Mouse (Mus musculus) spleen, adult 2 months (tissue): ENCODE measurements at regions not wholly inside any gene's neighbourhood (a gene's known extent, or its start where the extent isn't known, plus 50 kb on each side); places are given as distances from the start of the nearest gene placed in this dataset.

Experiments
- DNase-seq, 2 experiments: peaks; one replicate each; pipeline versions ENCODE4 v3.0.0 to v3.0.0-alpha.2; 2012 to 2021; ENCODE audit warnings: low spot score in 2 of 2, low read depth in 1 of 2
- H3K27ac ChIP-seq: fragments of 200-500 bp; 2 replicates; pipeline ENCODE4 v1.5.1; 2012; ENCODE audit warnings: low read length, inconsistent platforms; ENCODE audit not compliant: insufficient read depth
- H3K27me3 ChIP-seq: fragments of 200-500 bp; 2 replicates; pipeline ENCODE4 v1.6.1; 2012; ENCODE audit warnings: mild to moderate bottlenecking, moderate library complexity, low read length, inconsistent platforms; ENCODE audit not compliant: control insufficient read depth, insufficient read depth
- H3K36me3 ChIP-seq: fragments of 200-500 bp; 2 replicates; pipeline ENCODE4 v1.6.1; 2012; ENCODE audit warnings: mild to moderate bottlenecking, low read length, inconsistent platforms; ENCODE audit not compliant: control insufficient read depth, insufficient read depth
- H3K4me1 ChIP-seq: fragments of 200-500 bp; 2 replicates; pipeline ENCODE4 v1.6.1; 2011; ENCODE audit warnings: inconsistent platforms; ENCODE audit not compliant: control insufficient read depth, insufficient read depth, insufficient read length
- H3K4me3 ChIP-seq: fragments of 200-500 bp; 2 replicates; pipeline ENCODE4 v1.5.1; 2011; ENCODE audit warnings: mild to moderate bottlenecking, inconsistent platforms; ENCODE audit not compliant: insufficient read depth, insufficient read length; ENCODE audit errors: extremely low read depth
- CTCF ChIP-seq: fragments of 200-500 bp; IDR thresholded peaks from 2 replicates; pipeline ENCODE4 v1.5.1; 2011; ENCODE audit warnings: mild to moderate bottlenecking, inconsistent platforms; ENCODE audit not compliant: insufficient read depth, insufficient read length, insufficient replicate concordance; ENCODE audit errors: extremely low read depth
- POLR2A ChIP-seq: fragments of 200-500 bp; IDR thresholded peaks from 2 replicates; pipeline ENCODE4 v1.6.1; 2011; ENCODE audit warnings: low read depth, low read length, inconsistent platforms
- WGBS: fragments of 180-500 bp; shearing (Covaris S2); methylation state at CpG from one replicate; pipeline ENCODE4 v1.1.7; 2018; 5-methylcytosine and 5-hydroxymethylcytosine counted together

DNA sequence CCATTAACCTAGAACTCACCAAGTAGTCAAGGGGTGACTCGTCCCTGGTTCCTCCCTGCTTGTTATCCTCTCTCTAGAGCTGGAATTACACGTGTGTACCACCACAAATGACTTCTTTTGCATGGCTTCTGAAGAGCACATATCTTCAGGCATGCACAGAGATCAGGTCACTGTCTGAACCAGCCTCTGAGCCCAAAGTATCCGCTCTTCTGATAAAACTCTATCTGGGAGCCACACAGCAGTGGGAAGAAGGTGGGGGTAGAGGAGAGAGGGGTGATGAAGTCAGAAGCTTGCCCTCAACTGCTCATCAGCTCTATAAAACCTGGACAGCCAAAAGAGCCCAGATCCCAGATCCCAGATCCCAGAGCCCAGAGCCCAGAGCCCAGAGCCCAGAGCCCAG, 301.9 kb upstream of the 1700056E22Rik start:
- H3K4me1 ChIP-seq: no peaks in the 10 kb centered on the region
- 83% methylated on average over 3 of the region's 3 CpGs for WGBS
- no peaks in the 10 kb centered on the region for H3K27me3 ChIP-seq
- DNase-seq: no peak
- no peak overlapping the region for H3K27ac ChIP-seq
- TF ChIP-seq CTCF: no peak
- no peak for TF ChIP-seq POLR2A
- H3K36me3 ChIP-seq: no peaks in the 10 kb centered on the region
- H3K4me3 ChIP-seq: no peak overlapping the region

DNA sequence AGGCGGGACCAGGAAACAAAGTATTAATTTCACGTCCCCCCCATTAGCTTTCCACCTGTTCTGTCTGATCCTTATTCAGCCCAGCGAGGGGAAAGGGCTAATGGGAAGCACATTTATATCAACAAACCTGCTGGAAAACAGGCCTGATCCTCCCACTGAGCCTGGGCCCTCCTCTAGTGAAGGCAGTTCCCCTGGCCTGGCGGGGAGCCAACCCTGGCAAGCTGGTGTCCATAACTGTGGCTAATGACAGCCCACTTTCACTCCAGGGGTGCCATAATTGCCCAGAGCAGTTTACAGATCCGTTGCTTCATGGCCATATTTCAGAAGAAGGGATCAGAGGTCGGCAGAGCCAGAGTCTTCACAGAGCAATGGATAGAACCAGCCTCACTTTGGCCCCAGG, 301.2 kb upstream of the 1700056E22Rik start:
- H3K27ac ChIP-seq: no peak overlapping the region
- no peak overlapping the region for H3K4me3 ChIP-seq
- no peaks in the 10 kb centered on the region for H3K27me3 ChIP-seq
- DNase-seq: no peak
- WGBS: 82% methylated on average over 6 of the region's 6 CpGs
- no peaks in the 10 kb centered on the region for H3K4me1 ChIP-seq
- no peaks in the 10 kb centered on the region for H3K36me3 ChIP-seq
- TF ChIP-seq CTCF: no peak
- no peak for TF ChIP-seq POLR2A

DNA sequence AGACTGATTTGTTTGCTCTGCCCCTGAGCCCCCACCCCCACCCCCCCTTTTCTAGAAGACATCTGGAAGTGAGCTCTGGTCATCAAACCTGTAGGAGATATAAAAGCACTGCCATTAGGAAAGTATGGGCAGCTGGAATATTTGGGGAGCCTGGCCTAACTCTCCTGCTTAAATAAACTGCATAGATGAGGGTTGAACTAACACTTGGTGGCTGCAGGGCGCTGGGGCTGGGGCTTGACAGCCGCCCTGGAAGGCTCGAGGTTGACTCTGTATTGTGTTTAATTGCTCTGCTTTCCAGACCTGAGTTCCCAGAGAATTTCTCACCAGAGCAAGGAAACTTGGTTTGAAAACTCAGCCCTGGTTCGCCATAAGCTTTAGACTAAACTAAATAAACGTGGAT, 300.7 kb upstream of the 1700056E22Rik start:
- no peak overlapping the region for H3K27ac ChIP-seq
- DNase-seq: no peak
- no peaks in the 10 kb centered on the region for H3K36me3 ChIP-seq
- WGBS: 87% methylated on average over 5 of the region's 5 CpGs
- no peaks in the 10 kb centered on the region for H3K27me3 ChIP-seq
- TF ChIP-seq POLR2A: no peak
- no peak for TF ChIP-seq CTCF
- no peaks in the 10 kb centered on the region for H3K4me1 ChIP-seq
- H3K4me3 ChIP-seq: no peak overlapping the region

- H3K36me3 ChIP-seq: no peaks in the 10 kb centered on the region
- DNase-seq: no peak
- WGBS: 82% methylated on average over 5 of the region's 5 CpGs
- TF ChIP-seq POLR2A (no peak), CTCF (no peak)
- no peaks in the 10 kb centered on the region for H3K27me3 ChIP-seq
- H3K27ac ChIP-seq: no peak overlapping the region
- no peaks in the 10 kb centered on the region for H3K4me1 ChIP-seq
- H3K4me3 ChIP-seq: no peak overlapping the region
Measured at GRCm38 (mm10) chr1:184333086-184333485, 299.0 kb upstream of the 1700056E22Rik start.

DNA sequence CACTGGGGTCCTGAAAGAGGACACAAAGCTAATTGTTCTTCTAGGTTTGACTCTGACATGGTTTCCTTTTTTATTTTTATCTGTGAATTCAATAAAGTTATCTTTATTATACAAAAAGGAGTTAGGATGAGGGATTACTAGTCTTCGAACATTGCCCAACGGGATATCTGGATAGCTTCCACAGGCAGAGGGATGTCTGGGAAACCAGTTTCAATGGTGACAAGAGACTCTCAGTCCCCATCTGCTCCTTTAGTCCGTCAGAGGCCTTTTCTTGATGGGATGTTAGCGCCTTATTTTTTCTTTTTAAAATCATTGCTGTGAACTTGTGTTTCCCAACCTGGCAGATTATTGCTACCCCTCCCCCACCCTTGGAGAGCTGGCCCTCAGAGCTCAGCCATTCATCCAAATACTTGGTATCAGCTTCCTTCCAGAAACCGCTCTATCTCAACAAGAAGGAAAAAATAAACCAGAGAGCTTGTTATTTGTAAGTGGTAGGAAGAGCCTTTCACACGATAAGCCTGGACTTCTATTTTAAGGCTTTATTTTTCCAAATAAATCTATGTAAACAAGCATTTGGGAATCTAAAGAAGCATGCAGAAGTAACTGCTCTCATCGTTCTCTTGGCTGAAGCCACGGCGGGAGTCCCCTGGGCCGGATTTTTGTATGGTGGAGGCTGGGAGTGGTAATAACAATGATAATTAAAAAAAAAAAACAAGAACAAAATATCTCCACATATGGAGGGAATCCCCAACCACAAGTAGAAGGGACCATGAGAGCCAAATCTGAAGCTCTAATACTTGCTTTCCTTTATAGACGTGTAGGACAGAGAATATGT, 296.6 kb upstream of the 1700056E22Rik start:
- H3K27ac ChIP-seq: no peak overlapping the region

GRCm38 (mm10) chr1:184326191-184326590, 292.1 kb upstream of the 1700056E22Rik start:
- TF ChIP-seq POLR2A (no peak), CTCF (no peak)
- H3K27me3 ChIP-seq: no peaks in the 10 kb centered on the region
- H3K36me3 ChIP-seq: no peaks in the 10 kb centered on the region
- no peak overlapping the region for H3K4me3 ChIP-seq
- no peak overlapping the region for H3K27ac ChIP-seq
- WGBS: 93% methylated on average over 3 of the region's 3 CpGs
- H3K4me1 ChIP-seq: no peaks in the 10 kb centered on the region
- DNase-seq: no peak

More for the DNA sequence above, 296.6 kb upstream of the 1700056E22Rik start:
- Histone ChIP-seq H3K36me3 (no peaks in the 10 kb centered on the region), H3K4me3 (no peak overlapping the region), H3K4me1 (no peaks in the 10 kb centered on the region), H3K27me3 (no peaks in the 10 kb centered on the region)
- 80% methylated on average over 11 of the region's 11 CpGs for WGBS
- TF ChIP-seq CTCF (no peak), POLR2A (no peak)
- no peak for DNase-seq

- WGBS: 20% methylated on average over 2 of the region's 2 CpGs
- H3K27me3 ChIP-seq: no peaks in the 10 kb centered on the region
- H3K4me3 ChIP-seq: no peak overlapping the region
- DNase-seq: no peak
- TF ChIP-seq POLR2A: no peak
- no peaks in the 10 kb centered on the region for H3K36me3 ChIP-seq
- no peak overlapping the region for H3K27ac ChIP-seq
- H3K4me1 ChIP-seq: no peaks in the 10 kb centered on the region
Measured at GRCm38 (mm10) chr1:184324234-184324633, 290.1 kb upstream of the 1700056E22Rik start.
